Mouse (Mus musculus) CD4-positive, CD25-positive, alpha-beta regulatory T cell, adult 4 months (primary cell): ENCODE results near the gene Nr4a2. TPM values are rescaled to one million over a fixed set of nuclear protein-coding genes. Genes with fewer than 3 reads are reported as not detected.

Source experiments
- ATAC-seq: one replicate; pipeline ENCODE4 v1.8.0; 2017
- polyA plus RNA-seq, 2 experiments: library from polyadenylated mRNA; unstranded; fragments of 100-300 nt; shearing (Covaris generic); gene quantifications; one replicate each; pipeline ENCODE4 v1.2.1; 2017

Gene Nr4a2
- polyA plus RNA-seq, 2 experiments from 2014 or later = 2.5 to 3.5 TPM

DNA sequence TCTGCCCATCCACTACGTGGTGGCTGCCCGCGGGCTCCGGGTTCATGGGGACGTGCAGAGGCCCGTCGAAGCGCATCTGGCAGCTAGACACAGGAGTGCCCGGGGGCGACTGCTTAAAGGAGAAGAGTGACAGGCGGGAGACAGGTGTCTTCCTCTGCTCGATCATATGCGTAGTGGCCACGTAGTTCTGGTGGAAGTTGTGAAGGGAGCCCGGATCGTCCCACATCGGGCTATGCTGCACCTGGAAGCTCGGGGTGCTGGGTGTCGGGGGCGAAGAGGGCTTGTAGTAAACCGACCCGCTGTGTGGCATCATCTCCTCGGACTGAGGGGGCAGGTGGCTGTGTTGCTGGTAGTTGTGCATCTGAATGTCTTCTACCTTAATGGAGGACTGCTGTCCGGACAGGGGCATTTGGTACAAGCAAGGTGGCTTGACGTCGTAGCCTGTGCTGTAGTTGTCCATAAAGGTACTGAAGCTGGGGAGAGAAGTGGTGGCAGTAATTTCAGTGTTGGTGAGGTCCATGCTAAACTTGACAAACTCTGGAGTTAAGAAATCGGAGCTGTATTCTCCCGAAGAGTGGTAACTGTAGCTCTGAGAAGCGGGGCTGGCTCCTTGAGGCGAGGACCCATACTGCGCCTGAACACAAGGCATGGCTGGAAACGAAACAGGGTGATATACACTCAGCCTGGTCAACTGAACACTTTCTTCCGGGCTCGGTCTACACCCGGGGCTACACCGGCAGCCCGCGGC, 11.8 kb downstream of the Nr4a2 start:
- no peak for ATAC-seq

GRCm38 (mm10) chr2:57111011-57111790, 12.6 kb downstream of the Nr4a2 start:
- no peak for ATAC-seq

GRCm38 (mm10) chr2:57110401-57110800, 13.4 kb downstream of the Nr4a2 start:
- no peak for ATAC-seq

- ATAC-seq = no peak
Observed at GRCm38 (mm10) chr2:57109926-57110325, 13.9 kb downstream of the Nr4a2 start.

- ATAC-seq = no peak
Observed at GRCm38 (mm10) chr2:57109301-57109700, 14.5 kb downstream of the Nr4a2 start.

GRCm38 (mm10) chr2:57108349-57108930, 15.4 kb downstream of the Nr4a2 start:
- no peak for ATAC-seq

GRCm38 (mm10) chr2:57105401-57105800, 18.4 kb downstream of the Nr4a2 start:
- ATAC-seq = no peak

GRCm38 (mm10) chr2:57104731-57105130, 19.1 kb downstream of the Nr4a2 start:
- ATAC-seq = no peak

- ATAC-seq = no peak
Observed at GRCm38 (mm10) chr2:57103845-57104660, 19.8 kb downstream of the Nr4a2 start.

DNA sequence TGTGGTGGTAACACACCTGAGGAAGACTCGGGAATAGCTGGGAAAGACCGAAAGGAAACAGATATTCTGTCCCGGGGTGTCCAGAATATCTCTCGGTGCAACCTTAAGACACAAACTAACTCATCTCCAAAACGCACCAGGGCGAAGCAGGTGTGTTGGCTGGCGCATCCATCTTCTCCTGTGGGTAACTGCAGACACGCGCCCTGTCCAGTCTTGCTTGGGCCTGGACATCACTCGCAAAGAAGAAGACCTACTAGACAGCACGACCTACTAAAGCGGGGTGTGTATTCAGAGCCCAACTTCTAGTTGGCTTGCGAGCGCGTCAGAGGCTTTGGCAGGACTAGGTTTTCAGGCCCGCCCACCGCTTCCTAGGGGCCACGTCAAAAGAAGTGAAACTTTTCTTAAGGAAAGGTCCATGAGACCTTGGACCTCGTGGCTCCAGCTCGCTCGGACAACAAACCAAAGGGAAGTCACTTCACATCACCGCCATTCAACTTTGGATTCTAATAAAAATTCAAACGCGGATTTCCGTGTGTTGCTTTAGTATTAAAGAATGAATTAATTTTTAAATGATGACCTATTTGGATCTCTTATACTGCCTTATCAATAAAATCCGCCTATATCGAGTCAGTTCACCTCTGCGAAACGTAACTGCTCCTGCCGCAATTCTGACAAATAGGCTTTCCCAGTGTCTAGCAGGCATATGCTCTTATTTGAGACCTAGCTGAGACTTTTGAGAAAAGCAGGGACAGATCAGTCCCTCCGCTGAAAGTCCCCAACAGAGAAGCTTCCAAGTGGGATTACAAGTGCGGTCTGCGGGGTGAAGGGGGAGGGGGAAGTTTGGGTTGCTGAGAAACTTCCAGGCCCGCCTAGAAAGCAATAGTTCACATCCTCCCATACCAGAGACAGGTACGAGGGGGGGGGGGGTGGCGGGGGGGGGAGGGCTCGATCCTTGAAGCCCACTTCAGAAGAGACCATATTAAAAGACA, 20.7 kb downstream of the Nr4a2 start:
- ATAC-seq = no peak

GRCm38 (mm10) chr2:57102091-57102855, 21.5 kb downstream of the Nr4a2 start:
- no peak for ATAC-seq

DNA sequence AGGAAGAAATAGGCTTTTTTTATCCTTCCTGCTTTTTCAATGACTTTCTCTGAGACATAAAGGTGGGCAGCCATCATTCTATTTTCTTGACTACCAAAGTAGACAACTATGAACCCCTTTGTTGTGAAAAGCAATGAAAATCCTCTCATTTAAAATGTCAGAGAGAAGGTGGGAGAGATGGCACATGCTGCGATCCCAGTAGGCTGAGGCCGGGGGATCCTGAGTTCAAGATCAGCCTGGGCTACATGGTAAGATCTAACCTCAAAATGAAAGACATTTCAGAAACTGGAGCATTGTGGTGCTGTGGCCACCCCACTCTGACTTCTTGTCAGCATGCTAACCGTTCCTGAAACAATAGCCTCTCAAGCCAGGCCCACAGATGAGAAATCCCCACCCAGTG, 23.6 kb downstream of the Nr4a2 start:
- no peak for ATAC-seq

DNA sequence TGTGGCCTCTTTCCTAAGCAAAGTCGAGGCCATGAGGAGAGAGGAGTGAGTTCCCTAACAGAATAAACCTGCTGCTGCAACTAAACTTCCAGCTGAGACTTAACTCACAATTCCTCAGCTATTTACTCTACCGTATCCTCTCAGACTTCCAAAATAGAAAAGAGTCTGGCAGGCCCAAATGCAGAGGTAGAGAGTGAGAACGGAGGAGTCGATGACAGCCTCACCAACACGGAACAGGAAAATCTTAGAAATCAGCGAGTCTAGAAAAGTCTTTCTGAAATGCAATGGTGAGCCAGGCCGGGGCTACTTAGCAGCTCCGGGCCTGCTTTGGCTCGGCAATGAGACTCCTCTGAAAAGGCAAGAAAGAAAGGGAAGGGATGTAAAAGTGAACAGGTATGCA, 51.4 kb downstream of the Nr4a2 start:
- ATAC-seq = no peak

GRCm38 (mm10) chr2:57063480-57063879, 60.3 kb downstream of the Nr4a2 start:
- no peak for ATAC-seq

Other genes starting within 250 kb of the Nr4a2 start
- 10 to 100 TPM; 17.5 TPM for gene Gpd2, start 113.6 kb upstream of the Nr4a2 start, polyA plus RNA-seq